Mouse (Mus musculus) intestine, postnatal 0 days (tissue): ENCODE measurements around the gene Top2a. TPM values are rescaled to one million over a fixed set of nuclear protein-coding genes. Genes with fewer than 3 reads are reported as not detected.
A peak's percentile ranks its signal among the peaks of the same experiment; 100 is the strongest.

Experiments
- ATAC-seq: fragments of 200-750 bp; cut with Nextera tagmentation; 2 replicates; pipeline ENCODE4 v1.8.0; 2017; ENCODE audit warnings: mild to moderate bottlenecking, moderate TSS enrichment, moderate library complexity
- H3K27ac ChIP-seq: fragments of 300-500 bp; sonication (generic); 2 replicates; pipeline ENCODE4 v1.5.1; 2014; ENCODE audit warnings: mild to moderate bottlenecking, low read depth, low read length, moderate library complexity
- H3K27me3 ChIP-seq: fragments of 300-500 bp; sonication (generic); replicated peaks from 2 replicates; pipeline ENCODE4 v1.6.1; 2014; ENCODE audit warnings: low read length, mixed read lengths; ENCODE audit not compliant: control insufficient read depth, insufficient read depth
- H3K36me3 ChIP-seq: fragments of 300-500 bp; sonication (generic); 2 replicates; pipeline ENCODE4 v1.6.1; 2014; ENCODE audit warnings: mild to moderate bottlenecking, moderate library complexity; ENCODE audit not compliant: control insufficient read depth, insufficient read depth
- H3K4me1 ChIP-seq: fragments of 300-500 bp; sonication (generic); replicated peaks from 2 replicates; pipeline ENCODE4 v1.6.1; 2014; ENCODE audit warnings: antibody characterized with exemption, low read length, mixed read lengths; ENCODE audit not compliant: control insufficient read depth, insufficient read depth
- H3K4me2 ChIP-seq: fragments of 300-500 bp; sonication (generic); replicated peaks from 2 replicates; pipeline ENCODE4 v1.6.1; 2014; ENCODE audit warnings: low read depth, mild to moderate bottlenecking, moderate library complexity
- H3K4me3 ChIP-seq: fragments of 300-500 bp; sonication (generic); 2 replicates; pipeline ENCODE4 v1.5.1; 2014; ENCODE audit warnings: low read depth, low read length
- H3K9ac ChIP-seq: fragments of 300-500 bp; sonication (generic); 2 replicates; pipeline ENCODE4 v1.6.1; 2014; ENCODE audit warnings: mild to moderate bottlenecking, low read depth, low read length
- H3K9me3 ChIP-seq: fragments of 300-500 bp; sonication (generic); 2 replicates; pipeline ENCODE4 v1.6.1; 2016; ENCODE audit warnings: mixed run types; ENCODE audit not compliant: control insufficient read depth
- CTCF ChIP-seq: sonication (generic); IDR thresholded peaks from 2 replicates; pipeline ENCODE4 v1.5.1; 2016; ENCODE audit warnings: low read depth, mild to moderate bottlenecking, control low read depth, antibody characterized with exemption, moderate library complexity
- WGBS: fragments of 180-500 bp; shearing (Covaris S2); extraction: QIAGEN DNeasy Blood & Tissue Kit; methylation state at CpG from one replicate; pipeline ENCODE4 v1.1.7; 2014; 5-methylcytosine and 5-hydroxymethylcytosine counted together
- polyA plus RNA-seq: library from polyadenylated mRNA; unstranded; fragments of >200 nt; fragmentation: Nextera tagmentation; extraction: Ambion mirVana; gene quantifications from 2 replicates; pipeline ENCODE4 v1.2.1, GENCODE M21; 2015

The Top2a gene
- polyA plus RNA-seq, 1 experiment from 2014 or later, result 41.8 TPM

DNA sequence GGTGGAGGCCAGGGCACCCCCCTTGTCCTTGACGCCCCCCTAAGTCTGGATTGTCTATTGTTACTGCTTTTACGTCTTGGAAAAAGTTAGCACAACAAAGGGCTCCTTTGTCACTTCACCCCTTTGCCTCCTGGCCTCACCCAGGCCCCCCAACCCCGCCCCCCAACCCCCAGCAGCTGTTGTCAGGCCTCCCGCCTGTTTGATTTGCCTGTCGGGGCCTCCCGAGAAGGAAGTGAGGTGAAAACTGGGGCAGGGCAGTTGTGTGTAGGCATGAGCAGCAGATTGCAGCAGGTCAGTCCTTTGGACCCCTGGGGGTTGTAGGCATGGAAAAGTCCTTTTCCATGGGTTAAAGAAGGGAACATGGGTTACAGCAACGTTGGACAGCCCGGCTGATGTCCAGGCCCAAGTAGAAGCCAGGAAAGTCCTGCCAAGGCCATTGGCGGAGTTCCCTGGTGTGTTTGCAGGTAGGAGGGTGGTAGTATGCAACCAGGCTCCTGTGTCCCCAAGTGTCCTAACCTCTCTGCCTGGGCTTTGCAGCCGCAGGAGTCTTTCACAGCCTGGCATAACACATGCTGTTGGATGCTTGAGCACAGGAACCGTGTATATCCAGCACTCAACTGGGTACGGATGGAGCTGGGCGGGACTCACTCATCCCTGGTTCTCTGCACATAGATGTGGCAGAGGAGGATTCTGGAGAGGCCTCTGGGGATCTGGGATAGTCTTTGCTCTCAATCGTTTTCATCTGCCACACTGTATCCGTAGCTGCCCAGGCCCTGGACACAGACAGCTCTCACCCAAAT lies 59.2 kb downstream of the Top2a start:
- no peak for TF ChIP-seq CTCF
- H3K27ac ChIP-seq, result peak overlapping the region; percentile 81
- H3K4me2 ChIP-seq, result peak overlapping the region; percentile 98
- H3K9ac ChIP-seq, result peak overlapping the region; percentile 48
- H3K27me3 ChIP-seq, result no peaks in the 10 kb centered on the region
- no peaks in the 10 kb centered on the region for H3K9me3 ChIP-seq
- H3K4me3 ChIP-seq, result peak overlapping the region; percentile 81
- peak; percentile 34 for ATAC-seq
- H3K4me1 ChIP-seq, result peaks cover 27% of the 10 kb centered on the region
- 17% methylated on average over 15 of the region's 15 CpGs for WGBS
- H3K36me3 ChIP-seq, result peaks cover 34% of the 10 kb centered on the region

DNA sequence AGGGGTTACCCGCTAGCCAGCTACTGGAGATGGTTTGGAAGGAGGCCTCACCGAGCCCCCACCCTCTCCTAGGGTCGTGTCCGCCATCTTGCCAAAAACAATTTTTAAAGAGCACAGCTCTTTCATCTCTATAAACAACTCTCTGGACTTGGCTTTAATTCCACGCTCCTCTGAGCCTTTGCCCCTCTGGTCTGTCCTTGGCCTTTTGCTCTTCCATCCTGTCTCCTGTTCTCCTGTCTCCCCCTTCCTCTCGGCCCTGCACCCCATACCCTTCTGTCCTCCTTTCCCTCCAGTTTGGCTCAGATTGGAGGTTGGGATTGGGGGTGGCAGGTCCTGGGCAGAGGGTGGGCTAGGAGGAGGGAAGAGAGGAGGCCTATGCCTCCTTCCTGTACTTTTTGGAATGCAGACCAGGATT lies 59.8 kb downstream of the Top2a start:
- no peaks in the 10 kb centered on the region for H3K27me3 ChIP-seq
- WGBS, result 7% methylated on average over 6 of the region's 6 CpGs

DNA sequence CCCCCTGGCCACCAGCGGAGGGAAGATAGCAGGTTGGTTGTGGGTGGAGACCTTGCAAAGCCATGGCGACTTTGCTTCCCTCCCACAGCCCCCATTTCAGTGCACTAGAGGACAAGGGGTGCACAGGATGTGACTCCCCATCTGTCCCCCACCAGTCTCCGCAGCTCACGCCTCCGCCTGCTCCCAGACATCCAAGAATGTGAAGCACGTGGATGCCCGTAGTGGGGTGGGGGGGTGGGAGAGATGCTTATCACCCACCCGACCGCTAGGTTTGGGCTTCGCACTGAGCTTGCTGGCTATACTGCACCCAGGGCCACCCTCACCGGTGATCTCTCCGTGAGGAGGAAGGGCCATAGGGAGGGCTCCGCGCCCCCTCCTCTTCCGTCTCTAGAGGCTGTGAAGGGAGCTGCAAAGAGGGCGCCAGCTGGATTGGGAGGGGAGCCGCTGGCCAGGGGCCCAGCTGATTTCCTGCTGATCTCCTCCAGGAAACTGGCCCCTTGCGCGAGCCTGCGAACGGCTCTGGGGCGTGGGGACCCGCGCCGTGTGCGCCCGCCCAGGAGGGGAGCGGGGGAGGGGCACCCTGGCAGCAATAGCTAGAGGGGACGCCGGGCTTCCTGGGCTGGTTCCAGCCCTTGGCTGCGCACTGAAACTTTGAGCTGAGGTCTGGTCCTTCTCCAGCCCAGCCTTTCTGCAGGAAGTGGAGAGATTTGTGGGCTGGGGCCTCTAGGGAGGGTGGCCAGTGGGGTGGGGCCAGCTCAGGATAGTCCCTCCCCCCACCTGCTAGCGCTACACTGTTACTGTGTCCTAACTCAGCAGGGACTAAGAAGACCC lies 60.6 kb downstream of the Top2a start:
- peak; percentile 77 for ATAC-seq
- Histone ChIP-seq H3K27ac (peak overlapping the region; percentile 81), H3K27me3 (no peaks in the 10 kb centered on the region), H3K36me3 (peaks cover 24% of the 10 kb centered on the region), H3K4me1 (peaks cover 24% of the 10 kb centered on the region), H3K9me3 (no peaks in the 10 kb centered on the region), H3K4me2 (peak overlapping the region; percentile 98), H3K4me3 (peak overlapping the region; percentile 81), H3K9ac (peak overlapping the region; percentile 48)
- WGBS, result under 1% methylated on average over 31 of the region's 32 CpGs
- peak; percentile 27; the same call in 1 of the 2 replicates for TF ChIP-seq CTCF

More for the DNA sequence above, 59.8 kb downstream of the Top2a start:
- TF ChIP-seq CTCF, result no peak
- no peak for ATAC-seq
- Histone ChIP-seq H3K9me3 (no peaks in the 10 kb centered on the region), H3K27ac (peak overlapping the region; percentile 81), H3K4me1 (peaks cover 24% of the 10 kb centered on the region), H3K9ac (peak overlapping the region; percentile 48), H3K36me3 (peaks cover 29% of the 10 kb centered on the region), H3K4me2 (peak overlapping the region; percentile 98), H3K4me3 (peak overlapping the region; percentile 81)

DNA sequence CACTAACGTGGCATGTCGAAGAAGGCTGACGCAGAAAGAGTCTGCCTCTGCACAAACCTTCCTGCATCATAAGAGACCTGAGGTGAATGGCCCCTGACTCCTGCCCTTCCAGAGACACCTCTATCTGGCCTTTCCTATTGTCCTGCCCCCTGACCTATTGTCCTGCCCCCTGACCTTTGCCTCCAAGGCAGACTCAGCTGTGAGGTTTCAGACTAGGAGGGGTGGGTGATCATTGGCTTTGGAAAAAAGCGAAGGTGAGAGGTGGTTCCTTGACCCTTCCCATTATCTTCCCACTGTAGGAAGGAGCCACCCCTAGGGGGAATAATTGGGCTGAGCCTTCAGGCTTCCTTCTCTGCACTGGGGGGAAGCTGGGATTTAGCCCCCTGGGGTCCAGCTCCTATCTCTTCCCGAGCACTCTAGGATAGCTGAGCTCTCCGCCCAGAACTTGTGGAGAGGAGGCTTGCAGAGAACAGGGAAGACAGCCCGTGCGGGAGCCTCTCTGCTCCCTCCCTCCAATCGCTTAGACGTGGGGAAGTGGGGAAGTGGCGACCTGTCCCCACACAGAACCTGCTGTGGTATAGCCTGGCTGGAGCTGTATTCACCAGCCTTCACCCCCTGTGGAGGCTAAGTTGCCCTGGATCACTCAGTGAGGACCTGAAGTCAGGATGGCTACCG lies 61.4 kb downstream of the Top2a start:
- Histone ChIP-seq H3K9ac (peak overlapping the region; percentile 48; the same call in 1 of the 2 replicates), H3K4me2 (peak overlapping the region; percentile 98), H3K9me3 (no peaks in the 10 kb centered on the region), H3K4me1 (peaks cover 24% of the 10 kb centered on the region), H3K27me3 (no peaks in the 10 kb centered on the region), H3K27ac (peak overlapping the region; percentile 81), H3K4me3 (peak overlapping the region; percentile 81), H3K36me3 (peaks cover 16% of the 10 kb centered on the region)
- no peak for ATAC-seq
- TF ChIP-seq CTCF, result peak; percentile 21; the same call in 1 of the 2 replicates
- 10% methylated on average over 12 of the region's 12 CpGs for WGBS

DNA sequence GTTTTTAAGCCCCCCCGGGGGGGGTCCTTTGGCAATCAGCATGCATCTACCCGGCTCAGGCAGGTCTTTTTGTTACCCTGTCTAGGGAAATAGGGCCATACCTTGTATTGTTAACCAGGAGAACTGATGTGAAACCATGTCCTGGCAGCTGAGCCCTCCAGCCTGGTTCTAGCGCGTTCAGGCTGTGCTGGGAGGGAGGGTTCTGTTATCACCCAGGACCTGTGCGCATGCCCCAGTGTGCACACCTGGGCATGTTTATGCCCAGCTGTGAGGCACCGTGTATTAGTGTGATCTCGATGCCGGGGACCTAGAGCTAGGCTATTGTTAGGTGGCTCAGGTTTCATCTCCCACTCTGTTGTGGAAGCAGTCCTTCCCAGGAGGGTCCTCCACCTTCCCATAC lies 62.2 kb downstream of the Top2a start:
- peak overlapping the region; percentile 79 for H3K9ac ChIP-seq
- no peak overlapping the region for H3K27ac ChIP-seq
- H3K9me3 ChIP-seq, result no peaks in the 10 kb centered on the region
- no peak for ATAC-seq
- H3K36me3 ChIP-seq, result peaks cover 8% of the 10 kb centered on the region
- WGBS, result 6% methylated on average over 8 of the region's 8 CpGs
- TF ChIP-seq CTCF, result no peak
- peak overlapping the region; percentile 81 for H3K4me3 ChIP-seq
- peaks cover 24% of the 10 kb centered on the region for H3K4me1 ChIP-seq
- H3K27me3 ChIP-seq, result no peaks in the 10 kb centered on the region
- H3K4me2 ChIP-seq, result peak overlapping the region; percentile 98
